Mouse (Mus musculus): Measurements from ENCODE around the gene Fam222b. TPM values are rescaled to one million over a fixed set of nuclear protein-coding genes. Genes with fewer than 3 reads are reported as not detected.
A peak's percentile ranks its signal among the peaks of the same experiment; 100 is the strongest.

Gene Fam222b
- polyA plus RNA-seq, 1 experiment from 2014 or later: 31.4 TPM

DNA sequence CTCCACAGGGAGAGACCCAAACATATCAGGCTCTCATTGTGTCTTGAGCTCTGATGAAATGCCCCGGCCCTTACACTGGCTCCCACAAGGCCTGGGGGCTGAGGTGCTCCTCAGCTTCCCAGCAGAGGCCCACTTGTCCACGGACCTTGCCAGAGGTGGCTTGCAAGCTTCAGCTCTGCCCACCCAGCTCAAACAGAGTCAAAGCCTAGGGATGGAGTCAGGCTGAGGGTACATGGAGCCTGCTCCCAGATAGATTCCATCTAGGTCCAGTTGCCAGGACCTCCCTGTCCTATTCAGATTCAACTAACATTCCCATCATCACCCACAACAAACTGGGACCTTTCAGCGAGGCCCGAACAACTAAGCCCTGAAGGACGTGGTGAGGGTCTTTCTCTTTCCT, 22.5 kb upstream of the Fam222b start:
- 86% methylated on average over 5 of the region's 5 CpGs for WGBS
- no peak for ATAC-seq (ENCODE audit: low FRiP score)
- no peaks in the 10 kb centered on the region for H3K9me3 ChIP-seq

DNA sequence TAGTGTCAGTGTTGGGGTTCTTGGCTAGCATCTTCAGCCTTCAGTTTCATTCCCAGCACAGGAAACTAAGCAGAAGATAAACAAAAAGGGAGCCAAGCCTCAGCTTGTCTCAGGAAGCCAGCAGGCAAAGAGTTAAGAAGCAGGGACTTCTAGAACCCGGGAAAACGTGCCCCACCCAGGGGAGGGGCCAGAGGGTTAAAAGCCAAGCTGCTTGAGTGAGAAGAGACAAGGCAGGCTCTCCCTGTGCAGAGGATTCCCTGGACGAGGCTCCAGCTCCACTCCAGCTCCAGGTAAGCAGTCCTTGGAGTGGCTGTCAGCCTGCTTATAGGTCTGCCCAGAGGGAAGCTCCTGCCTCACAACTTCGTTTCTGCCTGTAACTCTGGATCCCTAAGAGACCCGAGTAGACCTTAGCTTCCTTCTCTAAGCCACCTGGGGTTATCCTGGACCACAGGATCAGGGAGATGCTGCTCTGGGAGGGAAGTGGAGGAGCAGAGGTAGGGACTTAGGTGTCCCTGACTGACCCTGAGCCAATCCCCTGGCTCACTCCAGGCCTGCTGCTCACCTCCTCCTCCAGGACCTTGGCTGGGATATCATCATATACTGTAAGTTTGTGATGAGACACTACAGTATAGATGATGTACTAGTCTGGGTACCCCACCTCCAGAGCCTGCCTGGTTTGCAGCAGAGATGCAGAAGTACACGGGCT, 21.9 kb upstream of the Fam222b start:
- Histone ChIP-seq H3K9me3 (no peaks in the 10 kb centered on the region), H3K4me2 (no peak overlapping the region), H3K4me1 (replicated peaks) (no peaks in the 10 kb centered on the region), H3K4me3 (no peak overlapping the region), H3K9ac (no peak overlapping the region), H3K27me3 (no peaks in the 10 kb centered on the region), H3K27ac (no peak overlapping the region), H3K36me3 (peaks cover 68% of the 10 kb centered on the region)
- 36% methylated on average over 6 of the region's 6 CpGs for WGBS
- no peak for ATAC-seq (ENCODE audit: low FRiP score)

More for the DNA sequence above, 22.5 kb upstream of the Fam222b start:
- H3K4me2 ChIP-seq: no peak overlapping the region
- H3K4me1 ChIP-seq (replicated peaks): no peaks in the 10 kb centered on the region
- H3K4me3 ChIP-seq: no peak overlapping the region
- H3K9ac ChIP-seq: no peak overlapping the region
- no peak overlapping the region for H3K27ac ChIP-seq
- no peaks in the 10 kb centered on the region for H3K27me3 ChIP-seq
- peaks cover 62% of the 10 kb centered on the region for H3K36me3 ChIP-seq

DNA sequence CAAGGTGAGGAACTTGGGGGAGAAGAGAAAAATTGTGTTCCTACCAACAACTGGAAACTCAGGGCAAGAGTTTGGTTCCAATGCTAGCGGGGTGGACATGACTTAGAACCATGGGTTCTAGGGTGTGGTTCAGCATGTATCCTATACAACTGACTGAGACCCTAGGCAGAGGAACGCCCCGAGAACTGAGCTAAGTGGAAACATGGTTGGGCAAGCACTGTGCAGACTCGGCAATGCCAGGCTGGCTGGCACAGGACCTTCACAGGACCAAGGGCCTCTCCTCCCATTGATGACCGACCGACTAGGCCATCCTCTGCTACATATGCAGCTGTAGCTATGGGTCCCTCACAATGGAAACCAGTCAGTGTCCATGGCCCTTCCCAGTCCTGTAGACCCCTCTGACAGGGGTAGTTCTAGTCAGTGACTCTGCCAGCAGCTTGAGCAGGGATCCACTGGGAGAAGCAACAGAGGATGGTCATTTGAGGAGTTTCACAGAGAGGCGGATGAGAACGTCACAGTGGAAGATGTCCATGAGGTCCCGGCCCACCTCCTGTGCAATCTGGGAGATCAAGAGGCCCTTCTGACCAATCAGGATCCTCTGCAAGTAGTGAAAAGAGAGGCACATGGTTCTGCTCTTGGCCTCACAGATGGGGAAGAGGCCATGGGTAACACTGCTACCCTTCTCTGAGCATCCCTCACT, 20.7 kb upstream of the Fam222b start:
- H3K27ac ChIP-seq: no peak overlapping the region
- peaks cover 70% of the 10 kb centered on the region for H3K36me3 ChIP-seq
- H3K4me2 ChIP-seq: no peak overlapping the region
- no peak for ATAC-seq (ENCODE audit: low FRiP score)
- no peak overlapping the region for H3K9ac ChIP-seq
- no peaks in the 10 kb centered on the region for H3K27me3 ChIP-seq
- H3K9me3 ChIP-seq: no peaks in the 10 kb centered on the region
- no peaks in the 10 kb centered on the region; the same call in 1 of the 2 replicates for H3K4me1 ChIP-seq (replicated peaks)
- H3K4me3 ChIP-seq: no peak overlapping the region
- WGBS: 96% methylated on average over 9 of the region's 9 CpGs

DNA sequence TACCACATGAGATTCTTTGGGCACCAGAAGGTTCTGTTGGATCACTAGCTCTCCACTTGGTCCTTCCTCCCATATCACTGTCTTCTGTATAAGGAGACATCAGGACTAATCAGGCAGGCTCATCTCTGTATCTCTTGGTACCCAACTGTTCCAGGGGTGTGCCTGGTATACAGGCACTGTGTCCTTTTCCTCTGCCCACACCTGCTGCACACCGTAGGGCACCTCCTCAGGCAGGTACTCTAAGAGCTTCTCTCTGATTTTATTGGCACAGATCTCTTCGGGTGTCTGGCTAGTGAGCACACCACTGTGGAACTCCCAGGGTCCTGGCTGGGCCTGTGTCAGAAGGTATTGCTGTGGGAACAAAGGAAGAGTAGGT, 20.2 kb upstream of the Fam222b start:
- ATAC-seq (ENCODE audit: low FRiP score): no peak
- peaks cover 5% of the 10 kb centered on the region for H3K4me1 ChIP-seq (replicated peaks)
- H3K4me3 ChIP-seq: no peak overlapping the region
- no peak overlapping the region for H3K4me2 ChIP-seq
- WGBS: 91% methylated on average over 2 of the region's 2 CpGs
- H3K27me3 ChIP-seq: no peaks in the 10 kb centered on the region
- H3K9ac ChIP-seq: no peak overlapping the region
- H3K9me3 ChIP-seq: no peaks in the 10 kb centered on the region
- no peak overlapping the region for H3K27ac ChIP-seq
- H3K36me3 ChIP-seq: peaks cover 70% of the 10 kb centered on the region

DNA sequence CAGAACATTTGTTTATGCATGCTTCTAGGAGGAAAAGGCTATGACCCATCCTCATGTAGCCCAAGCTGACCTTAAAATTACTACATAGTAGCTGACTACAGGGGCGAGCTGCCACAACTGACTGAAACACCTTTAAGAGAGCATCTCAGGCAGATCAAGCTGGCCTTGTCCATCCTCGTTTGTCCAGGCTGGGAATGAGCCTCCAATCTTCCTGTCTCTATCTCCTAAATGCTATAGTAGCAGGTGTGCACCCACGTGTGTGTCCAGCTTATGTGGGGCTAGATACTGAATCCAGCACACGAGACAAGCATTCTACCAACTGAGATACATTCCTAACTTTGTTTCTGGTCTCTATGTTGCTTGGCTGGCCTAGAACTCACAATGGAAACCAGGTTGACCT, 19.8 kb upstream of the Fam222b start:
- 93% methylated on average over 4 of the region's 4 CpGs for WGBS
- Histone ChIP-seq H3K27ac (no peak overlapping the region), H3K9me3 (no peaks in the 10 kb centered on the region), H3K4me2 (no peak overlapping the region), H3K9ac (no peak overlapping the region), H3K4me1 (replicated peaks) (peaks cover 9% of the 10 kb centered on the region), H3K36me3 (peaks cover 70% of the 10 kb centered on the region), H3K27me3 (no peaks in the 10 kb centered on the region), H3K4me3 (no peak overlapping the region)
- no peak for ATAC-seq (ENCODE audit: low FRiP score)

DNA sequence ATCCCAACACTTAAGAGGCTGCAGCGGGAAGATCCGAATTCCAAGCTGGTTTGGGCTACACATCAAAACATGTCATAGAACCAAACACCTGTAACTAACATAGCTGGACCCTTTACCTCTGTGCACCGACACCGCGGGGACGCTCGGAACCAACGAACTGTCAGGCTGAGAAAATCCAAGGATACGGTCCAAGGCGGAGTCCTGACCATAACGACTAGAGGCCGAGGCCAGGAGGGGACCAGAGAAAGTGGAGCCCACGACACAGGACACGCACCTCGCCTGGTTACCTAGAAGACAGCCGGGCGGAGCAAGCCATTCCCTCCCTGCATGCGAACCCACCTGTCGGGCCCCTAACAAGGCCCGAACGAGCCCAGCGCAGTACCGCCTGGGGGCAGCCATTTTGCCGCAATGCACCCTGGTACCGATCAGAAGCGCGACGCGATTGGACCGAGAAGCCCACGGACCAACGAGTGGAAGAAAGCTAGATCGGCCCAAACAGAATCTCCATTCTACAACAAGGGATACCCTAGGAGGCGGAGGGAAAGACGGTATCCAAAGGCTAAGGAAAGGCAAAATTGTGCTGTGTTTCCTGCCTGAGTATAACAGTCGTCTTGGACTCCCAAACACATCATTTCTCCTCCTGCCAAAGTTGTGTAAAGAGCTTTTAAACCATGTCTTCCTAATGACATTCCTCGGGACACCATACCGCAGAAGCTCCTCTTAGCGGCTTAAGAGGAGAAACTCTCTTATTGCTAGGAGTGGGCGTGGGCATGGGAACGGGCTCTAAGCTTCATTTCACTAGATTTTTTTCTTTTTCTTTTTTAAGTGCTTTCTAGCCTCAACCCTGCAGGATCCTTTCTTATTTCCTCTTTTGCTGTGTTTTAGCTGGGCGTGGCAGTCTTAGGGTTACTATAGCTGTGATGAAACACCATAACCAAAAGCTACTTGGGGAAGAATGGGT, 14.2 kb upstream of the Fam222b start, which contains the start of gene Eral1:
Gene Eral1, minus strand, starts transcription at position 423 of the 961 bp plus-strand sequence.
- Histone ChIP-seq H3K4me3 (peak within 1 kb of the TSS; percentile 72), H3K4me2 (peak within 1 kb of the TSS; percentile 73), H3K9ac (peak within 1 kb of the TSS; percentile 79), H3K4me1 (replicated peaks) (peaks cover 16% of the 10 kb centered on the region), H3K27ac (peak within 1 kb of the TSS; percentile 83), H3K36me3 (peaks cover 25% of the 10 kb centered on the region), H3K9me3 (no peaks in the 10 kb centered on the region), H3K27me3 (peaks cover 6% of the 10 kb centered on the region; the same call in 1 of the 2 replicates)
- peak; percentile 94 for ATAC-seq (ENCODE audit: low FRiP score)
- WGBS: 2% methylated on average over 42 of the region's 42 CpGs

DNA sequence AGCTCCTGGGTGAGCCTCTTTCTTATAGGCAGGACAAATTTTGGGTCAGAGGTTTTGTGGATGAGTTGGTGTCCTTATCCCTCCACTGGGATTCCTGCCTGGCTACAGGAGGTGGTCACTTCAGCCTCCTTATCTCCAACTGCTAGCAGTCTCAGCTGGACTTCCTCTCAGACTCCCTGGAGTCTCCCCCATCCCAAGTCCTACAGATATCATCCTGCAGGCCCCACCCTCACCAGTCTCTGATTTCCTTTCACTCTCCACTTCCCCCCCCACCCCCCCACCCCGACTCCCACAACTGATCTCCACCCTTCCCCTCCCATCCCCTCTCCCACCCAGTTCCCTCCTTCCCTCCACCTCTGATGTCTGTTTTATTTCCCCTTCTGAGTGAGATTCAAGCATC, 10.9 kb upstream of the Fam222b start:
- WGBS: 89% methylated on average over 1 of the region's 1 CpGs
- H3K4me3 ChIP-seq: no peak overlapping the region
- no peak overlapping the region for H3K27ac ChIP-seq
- no peak for ATAC-seq (ENCODE audit: low FRiP score)
- no peaks in the 10 kb centered on the region for H3K36me3 ChIP-seq
- H3K9ac ChIP-seq: no peak overlapping the region
- no peaks in the 10 kb centered on the region for H3K9me3 ChIP-seq
- peaks cover 6% of the 10 kb centered on the region; the same call in 1 of the 2 replicates for H3K27me3 ChIP-seq
- no peak overlapping the region for H3K4me2 ChIP-seq
- peaks cover 16% of the 10 kb centered on the region for H3K4me1 ChIP-seq (replicated peaks)

DNA sequence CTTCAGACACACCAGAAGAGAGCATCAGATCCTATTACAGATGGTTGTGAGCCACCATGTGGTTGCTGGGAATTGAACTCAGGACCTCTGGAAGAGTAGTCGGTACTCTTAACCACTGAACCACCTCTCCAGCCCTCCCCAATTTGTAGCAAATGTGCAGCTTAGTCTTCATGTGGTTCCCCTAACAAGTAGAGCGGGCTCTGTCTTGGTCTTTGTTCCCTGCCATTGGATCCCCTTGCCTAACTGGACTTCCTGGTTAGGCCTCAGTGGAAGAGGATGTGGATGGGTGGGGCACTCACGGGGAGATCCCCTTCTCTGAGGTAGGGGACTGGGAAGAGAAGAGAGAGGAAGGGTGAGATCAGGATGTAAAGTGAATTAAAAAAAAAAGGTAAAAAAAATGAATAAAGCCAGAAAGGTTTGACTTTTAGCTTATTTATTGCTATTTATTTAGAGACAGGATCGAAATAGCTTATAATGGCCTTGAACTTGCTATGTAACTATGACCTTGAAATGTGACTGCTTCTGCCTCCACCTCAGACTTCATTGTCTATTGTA, 7.5 kb upstream of the Fam222b start:
- ATAC-seq (ENCODE audit: low FRiP score): no peak
- Histone ChIP-seq H3K4me1 (replicated peaks) (no peaks in the 10 kb centered on the region), H3K4me2 (no peak overlapping the region), H3K27ac (no peak overlapping the region), H3K27me3 (peaks cover 6% of the 10 kb centered on the region; the same call in 1 of the 2 replicates), H3K9me3 (no peaks in the 10 kb centered on the region), H3K4me3 (no peak overlapping the region), H3K9ac (no peak overlapping the region), H3K36me3 (no peaks in the 10 kb centered on the region)
- 86% methylated on average over 4 of the region's 4 CpGs for WGBS

DNA sequence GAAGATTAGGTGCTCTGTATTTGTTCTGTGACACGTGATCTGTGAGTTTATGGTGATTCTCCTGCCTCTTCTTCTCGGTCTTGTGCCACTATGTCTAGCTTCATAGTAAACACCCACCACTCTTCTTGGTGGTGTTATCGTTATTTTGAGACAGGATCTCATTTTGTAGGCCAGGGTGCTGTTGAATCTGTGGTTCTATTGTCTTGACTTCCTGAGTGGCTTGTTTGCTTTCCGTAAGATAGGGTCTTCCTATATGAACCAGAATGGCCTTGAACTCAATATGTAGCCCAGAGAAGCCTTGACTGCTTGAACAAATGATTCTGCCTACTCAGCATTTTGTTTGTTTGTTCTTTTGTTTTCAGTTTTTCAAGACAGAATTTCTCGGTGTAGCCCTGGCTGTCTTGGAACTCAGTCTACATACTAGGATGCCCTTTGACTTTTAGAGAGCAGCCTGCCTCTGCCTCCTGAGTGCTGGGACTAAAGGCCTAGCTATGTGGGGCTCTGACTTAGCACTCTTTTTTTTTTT, 6.6 kb upstream of the Fam222b start:
- Histone ChIP-seq H3K27ac (no peak overlapping the region), H3K9ac (no peak overlapping the region), H3K9me3 (no peaks in the 10 kb centered on the region), H3K27me3 (peaks cover 6% of the 10 kb centered on the region; the same call in 1 of the 2 replicates), H3K4me2 (no peak overlapping the region), H3K4me3 (no peak overlapping the region), H3K4me1 (replicated peaks) (no peaks in the 10 kb centered on the region), H3K36me3 (no peaks in the 10 kb centered on the region)
- 91% methylated on average over 5 of the region's 5 CpGs for WGBS
- ATAC-seq (ENCODE audit: low FRiP score): no peak

DNA sequence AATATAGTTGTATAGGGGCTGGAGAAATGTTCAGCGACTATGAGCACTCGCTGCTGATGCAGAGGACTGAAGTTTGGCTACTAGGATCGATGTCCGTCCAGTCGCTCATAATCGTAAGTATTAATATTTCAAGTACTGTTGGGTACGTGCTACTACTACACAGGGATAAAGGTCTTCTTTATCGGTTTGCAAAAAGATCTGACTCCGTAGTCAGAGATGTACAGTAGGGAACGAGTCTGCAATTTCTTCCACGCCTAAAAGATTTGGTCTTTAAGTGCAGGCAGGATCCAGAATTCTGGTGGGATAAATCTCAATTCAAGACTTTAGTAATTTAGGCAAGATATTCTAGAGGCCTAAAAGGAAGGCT, 340 bp upstream of the Fam222b start:
- H3K4me1 ChIP-seq (replicated peaks): peaks cover 33% of the 10 kb centered on the region
- peak overlapping the region; percentile 89 for H3K27ac ChIP-seq
- H3K4me3 ChIP-seq: peak overlapping the region; percentile 76
- no peaks in the 10 kb centered on the region for H3K36me3 ChIP-seq
- H3K9me3 ChIP-seq: no peaks in the 10 kb centered on the region
- no peaks in the 10 kb centered on the region for H3K27me3 ChIP-seq
- H3K9ac ChIP-seq: peak overlapping the region; percentile 90
- H3K4me2 ChIP-seq: peak overlapping the region; percentile 80
- WGBS: 54% methylated on average over 11 of the region's 11 CpGs
- ATAC-seq (ENCODE audit: low FRiP score): 0 out of 2 replicates have a peak, but pooled peaks have one; percentile 16

DNA sequence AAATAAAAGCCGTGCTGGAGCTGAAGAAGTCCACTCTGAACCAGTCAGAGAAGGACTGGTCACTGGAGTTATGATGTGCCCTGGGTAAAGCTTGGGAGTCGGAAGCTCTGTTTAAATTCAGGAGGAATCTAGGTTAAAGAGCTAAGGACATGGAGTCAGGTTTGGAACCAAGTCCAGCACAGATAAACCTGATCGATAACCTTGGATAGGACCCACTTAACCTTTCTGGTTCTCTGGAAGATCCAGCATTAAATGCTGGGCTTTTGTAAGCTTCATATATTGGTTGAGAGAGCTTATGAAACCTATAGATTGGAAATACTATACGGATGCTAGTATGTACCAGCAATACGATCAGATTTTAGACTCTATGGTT, 670 bp downstream of the Fam222b start:
- Histone ChIP-seq H3K27me3 (no peaks in the 10 kb centered on the region), H3K4me1 (replicated peaks) (peaks cover 33% of the 10 kb centered on the region), H3K4me2 (peak overlapping the region; percentile 80), H3K9me3 (no peaks in the 10 kb centered on the region), H3K27ac (peak overlapping the region; percentile 89), H3K9ac (peak overlapping the region; percentile 90), H3K4me3 (peak overlapping the region; percentile 76), H3K36me3 (no peaks in the 10 kb centered on the region)
- no peak for ATAC-seq (ENCODE audit: low FRiP score)
- 27% methylated on average over 5 of the region's 5 CpGs for WGBS

Measured in hindbrain, embryonic 13.5 days (tissue).